Mouse (Mus musculus) kidney, postnatal 25 days (tissue): ENCODE measurements around the gene Arhgap22.

ENCODE experiments used
- DNase-seq, 2 experiments: peaks; one replicate each; pipeline ENCODE4 v3.0.0; 2021; ENCODE audit warnings: mixed read lengths in 2 of 2

Arhgap22 gene

DNA sequence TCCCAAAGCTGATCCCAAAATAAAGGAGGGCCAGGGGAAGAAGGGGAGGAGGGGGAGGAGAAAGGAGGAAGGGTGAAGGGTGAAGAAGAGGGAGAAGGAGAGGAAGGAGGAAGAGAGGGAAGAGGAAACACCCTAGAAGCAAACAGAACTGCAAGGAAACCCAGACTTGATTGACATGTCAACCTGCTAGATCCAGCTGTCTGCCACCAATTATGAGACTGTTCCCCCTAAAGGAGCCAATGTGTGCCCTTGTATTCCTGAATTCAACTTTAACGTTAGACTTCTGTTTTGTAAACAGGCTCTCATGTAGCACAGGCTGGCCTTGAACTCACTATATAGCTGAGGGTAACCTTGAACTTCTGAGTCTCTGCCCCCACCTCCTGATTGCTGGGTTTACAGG lies 1.3 kb downstream of the Arhgap22 start:
- no peak for DNase-seq

DNA sequence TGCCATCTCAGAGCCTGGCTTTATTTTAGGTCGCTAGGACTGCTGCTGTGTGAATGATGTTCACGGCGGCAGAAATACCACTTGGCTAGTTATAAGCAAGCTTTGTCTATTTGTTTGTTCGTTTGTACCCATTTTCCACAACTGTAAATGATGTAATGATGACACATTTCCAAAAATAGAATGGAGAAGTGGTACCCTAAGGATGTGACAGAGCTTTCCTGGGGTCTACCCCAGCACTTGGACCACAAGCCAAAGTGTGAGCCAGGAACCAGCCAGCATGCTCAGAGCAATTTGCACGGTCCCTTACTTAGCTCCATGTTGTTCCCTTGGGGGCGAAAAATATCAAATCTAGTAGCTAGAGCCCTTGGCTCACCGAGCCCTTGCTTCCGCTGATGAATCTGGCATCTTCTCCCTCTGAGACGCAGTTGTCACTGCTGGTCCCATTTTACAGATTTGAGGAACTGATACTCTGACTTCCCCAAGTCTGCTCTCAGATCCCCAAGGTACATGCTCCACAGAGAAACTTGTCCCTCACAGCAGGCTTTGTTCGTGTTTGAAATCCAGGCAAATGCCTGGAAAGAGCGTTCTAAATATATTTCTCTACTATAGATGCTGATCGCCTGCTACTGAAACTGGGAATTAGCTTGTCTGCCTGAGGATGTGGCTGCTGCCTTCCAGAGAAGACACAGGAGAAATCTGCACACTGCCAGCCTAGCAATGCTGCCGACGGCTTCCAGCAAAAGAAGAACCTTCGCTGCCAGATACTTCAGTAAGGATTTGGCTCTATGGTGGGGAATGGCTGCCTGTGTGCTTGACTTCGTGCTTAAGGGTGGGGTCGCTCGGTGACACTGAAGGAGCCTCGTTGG lies 2.8 kb downstream of the Arhgap22 start:
- DNase-seq, result no peak

DNA sequence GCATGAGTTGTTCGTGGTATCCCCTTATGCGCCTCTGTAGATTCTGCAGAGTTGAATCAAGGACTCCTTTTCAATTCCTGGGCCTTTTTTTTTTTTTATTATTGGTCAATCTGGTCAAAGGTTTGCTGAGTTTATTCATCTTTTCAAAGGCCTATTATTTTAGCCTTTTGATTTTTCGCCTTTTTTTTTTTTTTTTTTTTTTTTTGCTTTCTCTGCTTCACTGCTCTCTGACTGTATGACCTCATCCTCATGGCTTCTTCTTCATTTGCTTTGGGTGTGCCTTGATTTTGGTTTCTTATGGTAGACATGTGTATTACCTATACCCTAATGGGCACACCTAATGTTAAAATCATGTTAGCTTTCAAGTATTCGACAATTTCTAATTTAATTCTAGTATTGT lies 11.4 kb downstream of the Arhgap22 start:
- DNase-seq, result no peak

DNA sequence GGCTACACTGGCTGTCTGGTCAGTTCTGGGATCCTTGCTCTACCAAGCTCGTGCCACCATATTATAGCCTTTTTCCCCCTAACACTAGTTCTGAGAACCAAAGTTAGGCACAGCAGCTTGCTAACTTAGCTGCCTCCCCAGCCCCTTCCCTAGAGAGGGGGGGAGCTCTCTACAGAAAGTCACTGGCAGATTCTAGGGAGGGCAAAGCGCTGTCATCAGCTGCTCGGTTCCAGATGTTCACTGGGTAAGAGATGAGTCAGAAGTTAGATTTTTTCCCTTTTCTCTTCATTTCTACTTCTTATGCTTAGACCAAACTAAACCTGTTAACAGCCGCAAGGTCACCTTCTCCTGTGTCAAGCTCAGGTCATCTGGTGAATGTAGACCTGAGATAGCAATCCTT lies 16.8 kb downstream of the Arhgap22 start:
- DNase-seq, result no peak

DNA sequence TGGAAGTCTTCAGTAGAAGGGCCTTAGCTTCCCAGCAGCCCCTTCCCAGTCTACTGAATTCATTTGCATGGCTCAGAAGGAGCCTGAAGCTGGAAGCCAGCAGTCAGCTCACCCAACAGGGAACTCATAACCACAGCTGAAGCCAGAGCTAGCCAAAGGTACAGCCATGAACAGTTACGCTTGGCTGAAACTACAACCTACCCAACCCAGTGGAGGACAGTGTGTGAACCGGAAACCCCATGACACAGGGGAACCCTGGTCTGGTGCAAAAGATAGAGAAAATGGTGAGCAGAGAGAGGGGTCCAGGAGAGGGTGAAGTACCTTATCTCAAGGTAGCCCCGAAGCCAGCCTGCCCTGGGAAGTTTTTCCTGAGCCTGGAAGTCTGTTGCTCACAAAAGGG lies 17.5 kb downstream of the Arhgap22 start:
- no peak for DNase-seq

DNA sequence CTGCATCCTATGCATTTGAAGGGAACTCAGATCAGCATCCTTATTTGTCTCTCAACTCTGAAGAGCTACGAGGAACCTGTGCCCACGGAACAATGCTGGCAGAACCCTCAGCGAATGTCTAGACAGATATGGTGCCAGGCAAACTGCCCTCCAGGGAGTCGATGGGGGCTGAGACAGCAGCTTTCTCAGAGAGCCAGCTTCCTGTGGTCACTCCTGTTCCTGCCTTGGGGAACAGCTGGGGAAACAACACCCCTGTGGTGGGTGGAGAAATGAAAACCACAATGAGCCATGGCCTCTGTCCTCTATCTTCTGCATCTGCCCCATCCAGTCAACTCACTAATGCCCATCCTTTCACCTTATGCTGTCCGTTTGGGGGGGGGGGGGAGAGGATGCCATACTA lies 18.2 kb downstream of the Arhgap22 start:
- DNase-seq, result no peak

DNA sequence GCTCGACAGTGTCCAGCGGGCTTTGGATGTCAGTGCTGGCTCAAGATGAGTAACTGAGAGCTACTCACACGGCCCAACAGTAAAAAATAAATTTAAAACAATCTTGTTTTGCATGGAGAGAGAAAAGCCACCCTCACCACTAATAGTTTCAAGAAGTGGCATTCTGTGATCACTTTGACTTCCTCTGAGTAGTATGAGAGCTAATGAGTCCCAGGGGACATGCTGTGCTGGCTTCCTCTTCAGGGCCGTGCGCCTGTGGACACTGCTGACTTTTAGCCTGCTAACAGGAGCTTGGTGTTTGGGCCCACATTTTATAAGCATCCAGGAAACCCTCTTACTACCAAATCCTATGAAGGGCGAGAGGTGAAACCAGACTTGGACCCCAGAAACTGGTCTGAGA lies 21.8 kb downstream of the Arhgap22 start:
- DNase-seq, result peak in 1 of 2 experiments; percentile 14

DNA sequence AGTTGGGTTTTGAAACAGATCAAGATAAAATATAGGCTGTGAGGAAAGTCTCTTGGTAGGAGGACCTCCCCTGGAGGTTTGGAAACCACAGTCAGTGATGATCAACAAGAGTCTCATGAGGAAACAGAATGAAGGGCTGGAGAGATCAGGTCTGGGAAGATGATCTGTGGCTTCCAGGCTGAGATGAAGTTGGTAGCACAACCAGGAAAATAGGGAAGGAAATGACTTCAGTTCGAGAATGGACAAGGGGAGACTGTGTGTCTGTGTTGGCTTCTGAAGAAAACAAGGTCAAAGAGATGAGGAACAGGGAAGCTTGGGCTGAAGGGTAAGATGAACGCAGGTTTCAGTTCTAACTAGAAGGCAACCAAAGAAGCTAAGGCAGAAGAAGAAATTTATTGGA lies 26.6 kb downstream of the Arhgap22 start:
- no peak for DNase-seq

DNA sequence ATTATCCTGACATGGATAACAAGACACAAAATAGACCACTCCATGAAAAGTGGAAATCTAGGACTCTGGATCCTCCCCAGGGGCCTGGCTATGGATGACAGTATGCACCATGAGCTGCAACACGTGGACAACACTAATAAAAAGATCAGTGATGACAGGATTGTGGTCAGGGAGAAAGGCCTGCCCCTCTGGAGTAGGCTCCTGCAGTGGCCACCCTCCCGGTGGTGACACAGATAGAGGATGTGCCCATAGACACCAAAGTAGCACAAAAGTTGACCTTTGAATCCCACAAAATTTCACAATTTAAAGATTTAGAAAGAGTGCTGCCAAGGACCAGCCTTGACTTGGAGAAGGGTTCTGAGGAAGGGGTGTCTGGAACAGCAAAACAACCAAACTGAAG lies 29.4 kb downstream of the Arhgap22 start:
- DNase-seq, result peak in 1 of 2 experiments; percentile 12

DNA sequence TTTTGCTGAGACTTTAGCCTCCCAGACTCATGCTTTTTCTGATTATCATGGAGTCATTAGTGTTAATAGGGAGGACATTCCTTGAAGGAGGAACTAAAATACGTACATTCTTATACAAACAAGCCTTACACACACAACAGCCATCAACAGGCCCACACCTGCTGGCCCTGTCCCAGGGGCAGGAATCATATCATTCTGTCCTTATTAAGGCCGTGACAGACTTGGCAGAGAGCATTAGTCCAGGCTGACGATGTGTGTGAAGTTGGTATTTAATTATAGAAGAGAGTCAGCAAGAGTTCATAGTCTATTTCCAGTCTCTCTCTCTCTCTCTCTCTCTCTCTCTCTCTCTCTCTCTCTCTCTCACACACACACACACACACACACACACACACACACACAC lies 30.7 kb downstream of the Arhgap22 start:
- peak in 1 of 2 experiments; percentile 17 for DNase-seq

DNA sequence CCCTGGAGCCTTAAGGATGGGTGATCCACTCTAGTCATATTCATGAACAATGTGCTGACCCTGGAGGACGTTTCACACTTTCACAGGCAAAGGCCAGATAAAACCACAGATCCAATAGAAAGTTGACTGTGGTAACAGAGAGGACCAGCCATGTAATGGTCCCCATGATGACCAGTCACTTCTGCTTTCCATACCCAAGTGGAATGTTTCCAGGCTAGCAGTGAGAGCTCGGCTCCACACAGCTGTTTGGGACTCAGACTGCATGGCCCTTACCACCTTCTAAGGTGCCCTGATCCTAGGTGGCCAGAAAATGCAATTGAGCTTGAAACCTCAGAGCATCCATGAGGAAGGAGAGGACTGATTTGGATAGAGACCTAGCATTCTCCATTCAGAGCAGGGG lies 31.1 kb downstream of the Arhgap22 start:
- peak in 1 of 2 experiments; percentile 26 for DNase-seq

DNA sequence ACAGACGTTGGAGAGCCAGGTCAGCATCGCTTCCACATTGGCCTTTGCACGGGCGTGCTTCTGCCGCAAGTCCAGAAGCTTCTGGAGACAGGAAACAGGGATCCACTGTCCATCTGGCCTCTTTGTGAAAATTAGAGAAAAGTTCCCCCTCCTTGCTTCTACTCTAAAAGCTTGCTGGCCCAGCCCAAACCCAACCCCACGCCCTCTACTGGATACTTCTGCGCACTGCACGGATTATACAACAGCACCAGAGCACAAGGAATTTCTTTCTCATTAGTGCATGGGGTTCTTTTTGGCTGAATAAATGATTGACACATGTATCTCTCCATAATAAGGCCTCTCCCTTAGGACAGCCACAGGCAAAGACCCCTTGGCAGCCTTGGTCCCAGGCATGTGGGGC lies 32.6 kb downstream of the Arhgap22 start:
- DNase-seq, result peak; percentile 44 to 47

DNA sequence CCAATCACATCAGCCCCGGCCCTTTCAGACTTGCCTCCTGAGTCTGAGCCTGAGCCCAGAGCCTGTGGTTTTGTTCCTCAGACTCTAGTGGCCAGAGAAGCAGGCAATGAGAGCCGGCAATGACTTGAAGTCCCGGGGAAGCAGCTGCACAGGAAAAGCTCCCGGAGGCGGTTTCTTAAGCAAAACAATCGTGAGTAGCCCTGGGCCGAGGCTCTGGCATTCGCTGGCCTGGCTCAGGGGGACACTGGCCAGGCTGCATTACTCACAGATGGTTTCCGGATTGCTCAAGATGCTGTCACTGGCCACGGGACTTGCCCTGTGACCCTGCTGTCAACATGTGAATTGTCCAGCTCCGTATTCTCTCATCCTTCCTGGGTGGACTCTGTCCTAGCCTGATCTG lies 33.8 kb downstream of the Arhgap22 start:
- peak; percentile 30 to 52 for DNase-seq

DNA sequence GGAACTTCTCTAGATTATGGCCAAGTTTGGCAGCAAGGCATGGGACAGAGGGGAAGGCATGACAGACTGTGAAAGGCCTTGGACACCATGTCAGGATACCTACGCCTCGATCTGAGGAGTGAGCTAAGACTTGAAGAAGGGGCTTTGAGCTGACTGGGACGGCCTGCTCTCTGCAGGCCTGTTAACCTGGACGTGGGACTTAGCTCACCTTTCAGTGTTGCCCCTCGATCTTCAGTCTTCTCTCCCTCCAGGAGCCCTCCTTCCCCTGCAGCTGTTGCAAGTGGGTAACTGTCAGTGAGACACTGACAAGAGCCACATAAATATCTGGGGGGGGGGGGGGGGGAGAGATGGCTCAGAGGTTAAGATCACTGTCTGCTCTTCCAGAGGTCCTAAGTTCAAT lies 34.9 kb downstream of the Arhgap22 start:
- peak in 1 of 2 experiments; percentile 7 for DNase-seq

DNA sequence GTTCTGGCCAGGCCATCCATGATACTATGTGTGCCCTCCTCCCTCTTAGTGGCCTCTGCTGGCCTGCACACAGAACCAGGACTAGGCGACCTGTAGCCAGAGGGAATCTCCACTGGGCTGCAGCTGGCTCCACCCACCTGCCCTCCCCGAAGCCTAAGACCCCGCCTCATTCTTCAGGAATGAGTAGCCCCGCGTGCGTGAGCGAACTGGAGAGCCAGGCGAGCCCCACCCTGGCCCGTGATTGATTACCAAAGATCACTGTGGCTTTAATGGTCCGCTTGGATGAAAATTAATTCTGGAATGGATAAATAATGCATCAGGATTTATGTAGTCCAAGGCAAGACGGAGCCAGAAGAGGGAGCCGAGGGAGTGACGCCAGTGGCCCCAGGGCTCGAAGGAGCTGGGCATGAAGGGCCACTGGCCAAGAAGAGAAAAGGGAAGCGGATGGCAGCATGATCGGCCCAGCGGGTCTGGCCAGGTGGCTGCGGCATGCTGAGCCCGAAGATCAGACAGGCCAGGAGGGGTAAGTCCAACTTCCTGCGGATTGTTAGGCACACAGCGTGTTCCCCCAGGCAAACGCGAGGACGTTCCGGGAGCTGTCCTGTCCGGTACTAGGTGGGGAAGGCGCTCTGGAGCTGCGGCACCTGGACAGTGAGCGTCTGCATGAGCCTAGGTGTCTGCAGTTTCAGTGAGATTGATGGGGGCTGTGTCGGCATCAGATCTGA lies 36.6 kb downstream of the Arhgap22 start:
- DNase-seq, result peak; percentile 54 to 66

DNA sequence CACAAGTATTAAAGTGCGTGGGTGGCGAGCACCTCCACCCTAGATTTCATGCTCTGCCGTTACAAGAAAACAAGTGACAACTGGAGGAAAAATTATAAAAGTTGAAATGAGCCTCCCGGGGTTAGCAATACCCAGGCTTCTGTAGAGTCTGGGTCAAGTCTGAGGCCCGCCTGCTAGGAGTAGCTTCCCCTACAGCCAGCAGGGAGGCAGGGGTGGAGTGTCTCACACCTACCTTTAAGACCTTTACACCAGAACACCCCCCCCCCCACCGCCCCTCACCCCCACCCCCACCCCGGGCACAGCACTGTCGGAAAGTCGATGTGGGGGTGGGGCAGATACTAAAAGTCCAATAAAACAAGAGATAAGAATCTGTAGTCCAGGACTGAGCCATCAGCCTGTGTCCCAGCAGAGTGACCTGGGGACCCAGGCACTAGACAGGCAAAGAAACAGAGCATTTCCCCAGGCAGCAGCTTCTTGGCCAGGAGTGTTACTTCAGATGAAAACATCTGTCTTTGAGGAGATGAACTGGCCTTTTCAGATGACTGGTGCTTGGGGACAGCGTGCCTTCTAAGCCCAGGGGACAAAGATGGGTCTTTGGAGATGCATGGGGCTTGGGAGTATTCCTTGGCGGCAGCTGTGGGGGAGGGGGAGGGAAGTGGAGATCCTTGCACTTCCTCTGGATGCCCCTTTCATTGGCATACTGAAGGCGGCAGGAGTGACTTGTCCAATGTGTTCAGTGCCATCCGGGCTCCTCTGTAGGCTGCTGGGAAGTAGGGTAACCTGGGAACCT lies 37.3 kb downstream of the Arhgap22 start:
- peak in 1 of 2 experiments; percentile 23 for DNase-seq

DNA sequence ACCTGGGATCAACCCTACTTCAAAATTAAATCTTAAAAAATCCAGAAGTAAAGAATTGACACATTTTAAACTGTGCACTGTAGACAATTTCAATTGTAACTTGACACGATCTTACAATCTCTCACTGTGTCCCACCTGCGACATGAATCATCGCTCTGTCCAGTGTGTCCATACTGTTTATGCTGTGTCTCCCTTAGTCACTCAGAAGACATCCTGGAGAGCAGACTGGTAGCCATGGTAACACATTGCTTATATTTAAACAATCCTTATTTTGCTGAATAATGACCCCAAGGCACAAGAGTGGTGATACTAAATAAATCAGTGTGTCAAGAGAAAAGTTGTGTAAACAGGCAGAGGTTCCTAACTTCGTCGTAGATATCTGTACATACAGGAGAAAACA lies 44.4 kb downstream of the Arhgap22 start:
- no peak for DNase-seq

DNA sequence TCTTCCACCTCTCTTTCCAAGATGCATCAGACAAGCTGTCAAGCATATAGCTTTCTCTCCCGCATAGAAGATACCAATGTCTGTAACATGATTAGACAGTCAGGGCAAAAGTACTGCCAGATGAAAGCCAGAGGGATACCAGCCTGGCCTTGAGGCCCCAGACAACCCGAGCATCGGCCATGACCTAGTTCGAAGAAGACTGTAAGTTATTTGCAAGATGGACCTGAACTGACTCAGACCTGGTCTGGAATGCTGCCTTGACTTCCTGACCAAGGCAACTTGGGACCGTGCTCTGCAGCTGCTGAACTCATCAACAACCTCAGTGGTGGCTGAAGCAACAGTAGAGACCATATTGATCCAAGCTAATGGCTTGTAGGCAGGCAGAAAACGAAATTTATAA lies 46.3 kb downstream of the Arhgap22 start:
- peak in 1 of 2 experiments; percentile 8 for DNase-seq

DNA sequence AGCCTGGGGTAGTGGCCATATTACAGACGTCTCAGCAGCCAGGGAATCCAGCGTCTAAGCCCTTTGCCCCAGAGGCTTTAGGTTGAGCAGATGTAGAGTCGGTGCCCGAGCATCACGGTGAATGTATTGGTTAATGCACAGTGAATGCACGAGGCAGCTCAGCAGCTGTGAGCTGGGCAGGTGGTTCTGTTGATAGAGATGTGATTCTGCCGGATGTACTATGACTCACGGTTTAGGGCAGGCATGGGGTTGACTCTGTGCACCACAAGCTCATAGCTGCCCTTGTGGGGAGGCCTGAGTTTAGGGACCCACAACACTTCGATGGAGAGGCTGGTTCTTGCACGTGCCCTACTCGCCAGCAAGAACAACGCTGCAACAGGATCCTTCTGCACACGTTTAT lies 51.0 kb downstream of the Arhgap22 start:
- DNase-seq, result peak in 1 of 2 experiments; percentile 13

DNA sequence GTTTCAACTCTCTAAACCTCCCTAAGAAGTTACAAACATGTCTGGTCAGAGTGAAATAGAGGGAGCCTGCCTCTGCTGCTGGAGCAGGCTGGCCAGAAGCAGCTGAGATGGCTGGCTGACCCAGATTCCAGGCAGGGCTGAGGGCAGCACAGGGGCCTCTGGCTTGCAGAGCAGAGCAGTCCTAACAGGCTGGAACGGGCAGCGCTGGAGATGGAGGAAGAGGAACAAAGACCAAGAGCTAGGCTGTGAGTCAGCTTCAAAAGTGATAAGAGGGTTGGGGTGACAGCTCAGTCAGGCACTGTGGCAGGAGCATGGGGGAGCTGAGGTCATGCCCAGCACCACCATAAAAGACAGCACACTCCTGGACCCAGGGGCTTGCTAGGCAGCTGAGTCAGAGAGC lies 62.4 kb downstream of the Arhgap22 start:
- no peak for DNase-seq

DNA sequence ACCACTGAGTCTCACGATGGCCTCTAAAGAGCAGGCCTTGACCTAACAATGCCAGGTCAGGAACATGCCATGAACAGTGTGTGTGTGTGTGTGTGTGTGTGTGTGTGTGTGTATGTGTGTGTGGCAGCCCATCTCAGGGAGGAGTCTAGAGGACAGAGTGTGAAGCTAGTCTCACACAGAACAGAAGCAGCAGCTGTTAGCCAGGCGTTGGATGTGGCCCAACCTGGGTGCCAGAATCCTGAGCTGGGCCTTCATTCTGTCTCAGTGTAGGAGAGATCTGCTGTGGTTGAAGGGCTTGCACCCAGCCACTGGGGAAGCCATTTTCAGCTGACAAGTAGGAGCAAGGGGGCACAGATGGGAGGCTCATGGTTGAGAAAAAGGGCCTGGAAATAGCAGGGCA lies 64.5 kb downstream of the Arhgap22 start:
- DNase-seq, result no peak

DNA sequence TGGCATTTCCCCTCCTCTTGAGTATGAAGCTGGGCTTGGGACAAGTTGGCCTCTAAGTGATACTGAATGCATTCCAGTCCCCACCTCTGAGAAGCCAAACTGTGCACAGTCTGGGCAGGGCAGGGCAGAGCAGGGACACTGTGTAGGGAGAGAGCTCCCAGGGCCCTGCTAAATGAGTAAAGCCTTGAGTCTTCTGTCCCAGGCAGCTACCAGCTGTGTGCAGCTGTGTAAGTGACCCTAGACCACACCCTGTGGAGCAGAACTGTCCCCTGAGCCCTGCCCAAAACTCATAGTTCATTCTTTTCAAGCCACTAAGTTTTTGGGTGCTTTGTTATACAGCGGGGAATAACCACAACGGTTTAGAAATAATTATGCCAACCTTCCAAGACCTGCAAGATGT lies 67.1 kb downstream of the Arhgap22 start:
- DNase-seq, result no peak

DNA sequence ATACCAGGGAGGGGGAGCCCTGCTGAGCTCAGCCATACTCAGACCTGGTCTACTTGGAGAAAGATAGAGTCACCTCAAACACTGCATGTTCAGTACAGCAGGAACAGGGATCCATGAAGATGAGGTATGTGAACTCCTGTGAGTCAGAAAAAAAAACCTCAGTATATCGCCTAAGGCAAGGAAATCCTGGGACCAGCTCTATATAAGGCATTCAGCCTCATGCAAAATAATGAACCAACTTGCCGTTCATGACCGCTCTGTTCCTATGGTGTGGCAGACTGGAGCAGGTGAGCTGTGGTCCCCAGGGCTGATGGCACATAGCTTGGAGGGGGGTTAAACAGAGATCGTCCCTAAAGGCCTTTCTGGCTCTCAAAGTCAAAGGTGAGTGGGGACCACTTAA lies 68.6 kb downstream of the Arhgap22 start:
- no peak for DNase-seq
